Mouse (Mus musculus) ES-Bruce4 (cell line): ENCODE measurements around the gene Cd3g. TPM values are rescaled to one million over a fixed set of nuclear protein-coding genes. Genes with fewer than 3 reads are reported as not detected.

Source experiments
- H3K27ac ChIP-seq: 2 replicates; pipeline ENCODE4 v1.5.1; 2012; ENCODE audit warnings: low read length, inconsistent platforms; ENCODE audit not compliant: insufficient read depth
- H3K27me3 ChIP-seq: 2 replicates; pipeline ENCODE4 v1.6.1; 2012; ENCODE audit warnings: mild to moderate bottlenecking, low read length, inconsistent platforms; ENCODE audit not compliant: control insufficient read depth, poor library complexity, insufficient read depth, severe bottlenecking
- H3K36me3 ChIP-seq: 2 replicates; pipeline ENCODE4 v1.6.1; 2012; ENCODE audit warnings: inconsistent platforms, mild to moderate bottlenecking, low read length, moderate library complexity; ENCODE audit not compliant: control insufficient read depth, poor library complexity, insufficient read depth, severe bottlenecking
- H3K4me1 ChIP-seq: one replicate; pipeline ENCODE4 v1.8.1; 2011; ENCODE audit warnings: low read length; ENCODE audit not compliant: control insufficient read depth, insufficient read depth
- H3K4me3 ChIP-seq: 2 replicates; pipeline ENCODE4 v1.5.1; 2011; ENCODE audit warnings: low read depth, mild to moderate bottlenecking, low read length
- H3K9ac ChIP-seq: 2 replicates; pipeline ENCODE4 v1.6.1; 2012; ENCODE audit warnings: low read depth, mild to moderate bottlenecking, inconsistent platforms; ENCODE audit not compliant: poor library complexity, severe bottlenecking
- H3K9me3 ChIP-seq: replicated peaks from 2 replicates; pipeline ENCODE4 v1.6.1; 2012; ENCODE audit warnings: mild to moderate bottlenecking, low read length, inconsistent platforms; ENCODE audit not compliant: control insufficient read depth, poor library complexity, insufficient read depth, severe bottlenecking
- CTCF ChIP-seq: IDR thresholded peaks from one replicate; pipeline ENCODE4 v1.8.1; 2011; ENCODE audit warnings: low read depth, low read length
- EP300 ChIP-seq: IDR thresholded peaks from 2 replicates; pipeline ENCODE4 v1.6.1; 2011; ENCODE audit warnings: low read depth, low read length; ENCODE audit not compliant: insufficient read depth
- POLR2A ChIP-seq: IDR thresholded peaks from one replicate; pipeline ENCODE4 v1.8.1; 2011; ENCODE audit warnings: low read length; ENCODE audit not compliant: insufficient read depth
- polyA plus RNA-seq: library from polyadenylated mRNA; stranded (reverse); fragments of >200 nt; gene quantifications from 2 replicates; pipeline ENCODE4 v1.2.4, GENCODE M21; 2011; ENCODE audit warnings: low read depth; ENCODE audit not compliant: missing spikeins, insufficient read depth, insufficient read length

Gene Cd3g
- polyA plus RNA-seq, 1 experiment: not detected

DNA sequence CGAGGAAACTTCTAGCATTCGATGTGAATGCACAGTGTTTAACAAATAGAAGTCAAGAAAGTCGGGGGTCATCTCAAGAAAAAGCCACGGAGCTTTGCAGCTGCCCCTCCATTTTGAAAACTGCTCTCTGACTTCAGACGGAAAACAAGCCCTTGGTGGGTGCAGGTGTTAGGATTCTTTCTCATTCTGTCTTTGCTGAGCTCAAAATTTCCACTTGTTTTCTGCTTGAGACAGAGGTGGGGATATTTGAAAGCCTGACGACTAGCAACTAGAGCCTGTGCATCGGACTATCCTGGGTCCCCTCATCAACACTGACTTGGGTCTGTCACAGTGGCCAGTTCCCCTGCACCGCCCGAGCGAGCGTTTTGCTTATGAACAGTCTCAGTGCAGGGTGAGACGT, 27.2 kb upstream of the Cd3g start:
- H3K9ac ChIP-seq: no peak overlapping the region
- H3K4me1 ChIP-seq: no peaks in the 10 kb centered on the region
- H3K9me3 ChIP-seq: no peaks in the 10 kb centered on the region
- no peak overlapping the region for H3K27ac ChIP-seq
- H3K36me3 ChIP-seq: no peaks in the 10 kb centered on the region
- TF ChIP-seq CTCF (no peak), POLR2A (no peak), EP300 (no peak)
- no peaks in the 10 kb centered on the region for H3K27me3 ChIP-seq
- H3K4me3 ChIP-seq: no peak overlapping the region

DNA sequence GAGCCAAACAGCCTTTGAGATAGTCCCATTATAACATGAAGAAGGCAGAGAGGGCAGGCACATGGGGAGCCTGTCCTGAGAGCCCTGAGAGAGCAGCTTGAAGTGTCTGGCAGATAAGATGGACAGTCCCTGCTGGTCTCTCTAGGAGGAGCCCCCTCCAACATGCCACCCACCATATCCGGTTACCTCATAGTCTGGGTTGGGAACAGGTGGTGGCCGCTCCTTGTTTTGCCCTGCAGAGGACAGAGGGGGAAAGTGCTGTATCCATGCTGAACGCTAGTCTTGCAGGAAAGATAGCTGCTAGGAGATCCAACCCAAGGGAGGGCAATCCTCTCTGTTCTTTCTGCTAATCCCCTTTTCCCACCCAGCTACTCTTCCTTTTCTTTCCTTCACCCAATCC, 20.0 kb upstream of the Cd3g start:
- H3K27ac ChIP-seq: no peak overlapping the region
- H3K9ac ChIP-seq: no peak overlapping the region
- TF ChIP-seq EP300: no peak
- TF ChIP-seq CTCF: no peak
- TF ChIP-seq POLR2A: no peak
- no peaks in the 10 kb centered on the region for H3K27me3 ChIP-seq
- no peaks in the 10 kb centered on the region for H3K9me3 ChIP-seq
- no peaks in the 10 kb centered on the region for H3K4me1 ChIP-seq
- no peaks in the 10 kb centered on the region for H3K36me3 ChIP-seq
- no peak overlapping the region for H3K4me3 ChIP-seq

DNA sequence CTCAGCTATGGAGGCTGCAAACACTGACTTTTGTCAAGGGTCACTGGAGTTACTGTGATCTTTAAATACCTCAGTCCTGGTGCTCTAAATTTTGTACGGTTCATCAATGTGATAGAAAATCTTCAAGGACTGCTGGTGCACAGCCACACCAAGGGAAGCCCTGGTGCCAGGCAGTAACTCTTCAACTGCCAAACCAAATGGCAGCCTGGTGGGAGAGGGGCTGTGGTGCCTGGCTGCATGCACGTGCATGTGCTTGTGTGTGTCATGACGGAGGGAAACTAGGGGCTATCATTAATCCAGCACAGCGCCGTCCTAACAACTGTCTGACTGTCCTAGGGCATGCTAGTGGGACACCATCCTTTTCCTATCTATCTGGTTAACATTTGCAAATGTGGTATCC, 19.5 kb upstream of the Cd3g start:
- TF ChIP-seq POLR2A (no peak), EP300 (no peak), CTCF (no peak)
- no peak overlapping the region for H3K4me3 ChIP-seq
- no peaks in the 10 kb centered on the region for H3K9me3 ChIP-seq
- H3K36me3 ChIP-seq: no peaks in the 10 kb centered on the region
- no peak overlapping the region for H3K27ac ChIP-seq
- no peaks in the 10 kb centered on the region for H3K4me1 ChIP-seq
- H3K27me3 ChIP-seq: no peaks in the 10 kb centered on the region; the same call in 1 of the 2 replicates
- no peak overlapping the region for H3K9ac ChIP-seq

DNA sequence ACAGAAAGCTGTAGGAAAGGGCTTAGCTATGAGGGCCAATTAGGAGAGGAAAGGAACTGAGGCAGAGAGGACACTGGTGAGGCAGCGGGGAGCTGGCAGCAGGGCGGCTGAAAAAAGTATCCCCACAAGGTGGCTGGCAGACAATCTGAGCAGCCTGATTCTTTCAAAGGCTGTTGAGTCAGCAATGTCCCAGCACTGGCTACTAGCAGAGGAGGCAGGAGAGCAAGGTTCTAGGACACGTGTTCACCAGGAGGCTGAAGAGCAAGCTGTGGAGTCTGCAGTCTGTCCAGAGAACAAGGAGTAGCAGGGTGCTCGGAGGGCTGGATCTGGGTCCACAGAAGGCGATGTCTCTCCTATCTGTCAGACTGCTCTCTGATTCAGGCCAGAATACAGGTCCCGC, 18.9 kb upstream of the Cd3g start:
- Histone ChIP-seq H3K9me3 (no peaks in the 10 kb centered on the region), H3K36me3 (no peaks in the 10 kb centered on the region), H3K27ac (no peak overlapping the region), H3K4me3 (no peak overlapping the region), H3K9ac (no peak overlapping the region), H3K27me3 (no peaks in the 10 kb centered on the region; the same call in 1 of the 2 replicates), H3K4me1 (no peaks in the 10 kb centered on the region)
- TF ChIP-seq POLR2A (no peak), EP300 (no peak), CTCF (no peak)

DNA sequence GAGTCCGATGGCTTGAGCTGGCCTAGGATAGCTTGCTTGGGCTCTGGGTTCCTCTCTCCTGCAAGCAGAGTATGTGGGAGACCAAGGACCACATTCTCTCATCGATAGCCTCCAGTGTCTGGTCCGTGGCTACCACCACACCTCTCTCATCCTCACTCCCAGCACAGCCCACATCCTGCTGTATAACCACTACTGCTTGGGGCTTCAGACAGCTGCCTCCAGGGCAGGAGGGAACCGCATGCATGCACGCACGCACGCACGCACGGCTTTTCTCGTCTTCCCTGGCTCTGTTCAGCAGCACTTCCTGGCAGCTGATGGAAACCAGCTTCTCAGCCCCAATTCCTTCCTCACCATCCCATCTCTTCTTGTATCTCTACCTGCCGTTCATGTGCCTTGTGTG, 17.9 kb upstream of the Cd3g start:
- H3K27me3 ChIP-seq: no peaks in the 10 kb centered on the region; the same call in 1 of the 2 replicates
- no peak overlapping the region for H3K9ac ChIP-seq
- TF ChIP-seq CTCF (no peak), EP300 (no peak), POLR2A (no peak)
- H3K36me3 ChIP-seq: no peaks in the 10 kb centered on the region
- H3K4me1 ChIP-seq: no peaks in the 10 kb centered on the region
- no peak overlapping the region for H3K27ac ChIP-seq
- no peaks in the 10 kb centered on the region for H3K9me3 ChIP-seq
- no peak overlapping the region for H3K4me3 ChIP-seq

DNA sequence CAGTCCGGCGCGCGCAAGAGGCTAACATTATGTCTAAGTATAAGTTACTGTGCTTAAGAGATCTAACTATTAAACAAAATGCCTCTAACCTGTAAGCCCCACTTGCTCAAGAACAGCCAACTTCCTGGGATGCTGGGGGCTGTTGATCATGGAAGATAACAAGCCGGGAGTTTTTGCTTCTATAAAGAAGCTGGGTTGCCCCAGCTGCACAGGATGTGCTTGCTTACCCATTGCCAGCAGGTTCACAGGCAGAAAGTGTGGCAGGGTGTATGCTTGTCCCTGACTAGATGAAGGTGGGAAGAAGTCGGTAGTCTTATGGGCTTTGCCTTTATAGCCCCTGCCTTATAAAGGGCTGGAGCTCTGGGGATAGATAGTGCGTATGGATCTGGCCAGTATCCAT, 16.4 kb upstream of the Cd3g start:
- H3K27ac ChIP-seq: no peak overlapping the region
- H3K27me3 ChIP-seq: no peaks in the 10 kb centered on the region; the same call in 1 of the 2 replicates
- H3K9ac ChIP-seq: no peak overlapping the region
- no peaks in the 10 kb centered on the region for H3K9me3 ChIP-seq
- H3K36me3 ChIP-seq: no peaks in the 10 kb centered on the region
- H3K4me1 ChIP-seq: no peaks in the 10 kb centered on the region
- H3K4me3 ChIP-seq: no peak overlapping the region
- TF ChIP-seq EP300 (no peak), CTCF (no peak), POLR2A (no peak)
